Mouse (Mus musculus) lung, postnatal 0 days (tissue): ENCODE measurements around the gene Naa16. TPM values are rescaled to one million over a fixed set of nuclear protein-coding genes. Genes with fewer than 3 reads are reported as not detected.

Experiments used
- ATAC-seq: fragments of 200-750 bp; cut with Nextera tagmentation; 2 replicates; pipeline ENCODE4 v1.8.0; 2017; ENCODE audit warnings: moderate library complexity
- DNase-seq: peaks from one replicate; pipeline ENCODE4 v3.0.0-alpha.2; 2016; ENCODE audit warnings: low spot score
- H3K27ac ChIP-seq: fragments of 300-500 bp; sonication (generic); 2 replicates; pipeline ENCODE4 v1.5.1; 2014; ENCODE audit warnings: antibody characterized with exemption, mild to moderate bottlenecking, low read length, mixed read lengths
- H3K27me3 ChIP-seq: fragments of 300-500 bp; sonication (generic); replicated peaks from 2 replicates; pipeline ENCODE4 v1.6.1; 2014; ENCODE audit warnings: low read length, mixed read lengths; ENCODE audit not compliant: insufficient read depth
- H3K36me3 ChIP-seq: fragments of 300-500 bp; sonication (generic); 2 replicates; pipeline ENCODE4 v1.6.1; 2014; ENCODE audit warnings: low read length, mixed read lengths; ENCODE audit not compliant: insufficient read depth
- H3K4me1 ChIP-seq: fragments of 300-500 bp; sonication (generic); 2 replicates; pipeline ENCODE4 v1.6.1; 2014; ENCODE audit warnings: antibody characterized with exemption, low read depth, low read length, mixed read lengths; ENCODE audit not compliant: insufficient read depth
- H3K4me2 ChIP-seq: fragments of 300-500 bp; sonication (generic); replicated peaks from 2 replicates; pipeline ENCODE4 v1.6.1; 2014; ENCODE audit warnings: low read depth, mild to moderate bottlenecking, low read length, moderate library complexity, mixed read lengths
- H3K4me3 ChIP-seq: fragments of 300-500 bp; sonication (generic); 2 replicates; pipeline ENCODE4 v1.5.1; 2014; ENCODE audit warnings: low read depth, low read length
- H3K9ac ChIP-seq: fragments of 300-500 bp; sonication (generic); replicated peaks from 2 replicates; pipeline ENCODE4 v1.6.1; 2014; ENCODE audit warnings: low read depth, mild to moderate bottlenecking
- H3K9me3 ChIP-seq: fragments of 300-500 bp; sonication (generic); 2 replicates; pipeline ENCODE4 v1.6.1; 2016; ENCODE audit warnings: low read length, mixed read lengths
- CTCF ChIP-seq: IDR thresholded peaks from 2 replicates; pipeline ENCODE4 v1.5.1; 2016; ENCODE audit warnings: antibody characterized with exemption, mild to moderate bottlenecking
- EP300 ChIP-seq: IDR thresholded peaks from 2 replicates; pipeline ENCODE4 v1.6.1; 2016; ENCODE audit warnings: antibody characterized with exemption, mild to moderate bottlenecking, control low read depth
- WGBS: fragments of 180-500 bp; shearing (Covaris S2); extraction: QIAGEN DNeasy Blood & Tissue Kit; methylation state at CpG from one replicate; pipeline ENCODE4 v1.1.7; 2014; 5-methylcytosine and 5-hydroxymethylcytosine counted together
- polyA plus RNA-seq: library from polyadenylated mRNA; unstranded; fragments of >200 nt; fragmentation: Nextera tagmentation; extraction: Ambion mirVana; gene quantifications from 2 replicates; pipeline ENCODE4 v1.2.1, GENCODE M21; 2015

Gene Naa16
- polyA plus RNA-seq, 1 experiment from 2014 or later: 24.0 TPM

GRCm38 (mm10) chr14:79335613-79336012 lies 55.0 kb downstream of the Naa16 start:
- TF ChIP-seq EP300 (no peak), CTCF (no peak)
- Histone ChIP-seq H3K9ac (no peak overlapping the region), H3K9me3 (no peaks in the 10 kb centered on the region), H3K4me1 (no peaks in the 10 kb centered on the region), H3K36me3 (peaks cover 21% of the 10 kb centered on the region), H3K4me2 (no peak overlapping the region), H3K27me3 (no peaks in the 10 kb centered on the region), H3K27ac (no peak overlapping the region), H3K4me3 (no peak overlapping the region)
- no peak for DNase-seq
- 94% methylated on average over 3 of the region's 3 CpGs for WGBS
- no peak for ATAC-seq

GRCm38 (mm10) chr14:79331936-79332335 lies 58.6 kb downstream of the Naa16 start:
- no peak overlapping the region for H3K4me3 ChIP-seq
- no peak overlapping the region for H3K9ac ChIP-seq
- DNase-seq (no peak), ATAC-seq (no peak)
- H3K4me1 ChIP-seq: no peaks in the 10 kb centered on the region
- no peak overlapping the region for H3K4me2 ChIP-seq
- peaks cover 13% of the 10 kb centered on the region for H3K36me3 ChIP-seq
- H3K9me3 ChIP-seq: no peaks in the 10 kb centered on the region
- TF ChIP-seq EP300 (no peak), CTCF (no peak)
- 49% methylated on average over 7 of the region's 7 CpGs for whole genome bisulfite sequencing
- no peak overlapping the region for H3K27ac ChIP-seq
- no peaks in the 10 kb centered on the region for H3K27me3 ChIP-seq

- ATAC-seq: peak; percentile 73
- 52% methylated on average over 15 of the region's 16 CpGs for WGBS
Observed at GRCm38 (mm10) chr14:79330944-79331561, 59.5 kb downstream of the Naa16 start.

DNA sequence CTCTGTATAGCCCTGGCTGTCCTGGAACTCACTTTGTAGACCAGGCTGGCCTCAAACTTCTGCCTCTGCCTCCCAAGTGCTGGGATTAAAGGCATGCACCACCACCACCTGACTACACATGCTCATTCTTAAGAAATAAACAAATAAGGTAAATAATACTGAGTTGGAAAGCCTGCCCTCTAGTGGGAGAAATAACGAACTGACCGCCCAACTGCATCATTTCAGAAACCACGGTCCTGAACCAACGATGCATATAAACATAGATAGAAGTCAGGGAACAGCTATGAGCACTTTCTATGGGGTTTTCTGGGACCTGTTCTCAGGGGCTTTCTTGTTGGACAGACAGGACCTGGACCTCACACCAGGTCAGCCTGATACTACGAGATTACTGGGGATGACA lies 63.5 kb downstream of the Naa16 start:
- Histone ChIP-seq H3K36me3 (no peaks in the 10 kb centered on the region), H3K9ac (no peak overlapping the region), H3K4me3 (no peak overlapping the region), H3K27ac (no peak overlapping the region), H3K4me2 (no peak overlapping the region), H3K4me1 (no peaks in the 10 kb centered on the region), H3K27me3 (no peaks in the 10 kb centered on the region), H3K9me3 (no peaks in the 10 kb centered on the region)
- TF ChIP-seq EP300 (no peak), CTCF (peak; percentile 80)
- ATAC-seq (no peak; the same call in 1 of the 2 replicates), DNase-seq (peak; percentile 42)
- 18% methylated on average over 5 of the region's 5 CpGs for WGBS

More at GRCm38 (mm10) chr14:79330944-79331561, 59.5 kb downstream of the Naa16 start:
- Histone ChIP-seq H3K9ac (no peak overlapping the region), H3K4me3 (no peak overlapping the region; the same call in 1 of the 2 replicates), H3K27ac (no peak overlapping the region), H3K4me1 (no peaks in the 10 kb centered on the region), H3K4me2 (peak overlapping the region; percentile 25), H3K9me3 (no peaks in the 10 kb centered on the region), H3K27me3 (no peaks in the 10 kb centered on the region), H3K36me3 (peaks cover 6% of the 10 kb centered on the region)
- no peak for TF ChIP-seq CTCF
- no peak for TF ChIP-seq EP300
- peak; percentile 35 for DNase-seq

- Histone ChIP-seq H3K27ac (no peak overlapping the region), H3K27me3 (no peaks in the 10 kb centered on the region), H3K9me3 (no peaks in the 10 kb centered on the region), H3K4me1 (no peaks in the 10 kb centered on the region), H3K4me3 (no peak overlapping the region), H3K9ac (no peak overlapping the region), H3K36me3 (no peaks in the 10 kb centered on the region), H3K4me2 (no peak overlapping the region)
- DNase-seq: peak; percentile 49
- ATAC-seq: no peak
- 68% methylated on average over 10 of the region's 10 CpGs for WGBS
- no peak for TF ChIP-seq EP300
- TF ChIP-seq CTCF: no peak
Observed at GRCm38 (mm10) chr14:79324112-79324840, 66.3 kb downstream of the Naa16 start.

- no peak overlapping the region for H3K27ac ChIP-seq
- no peak for TF ChIP-seq CTCF
- no peak for TF ChIP-seq EP300
- no peak overlapping the region for H3K9ac ChIP-seq
- H3K27me3 ChIP-seq: no peaks in the 10 kb centered on the region
- H3K4me2 ChIP-seq: no peak overlapping the region
- no peak overlapping the region for H3K4me3 ChIP-seq
- no peaks in the 10 kb centered on the region for H3K4me1 ChIP-seq
- WGBS: 79% methylated on average over 5 of the region's 5 CpGs
- no peaks in the 10 kb centered on the region for H3K36me3 ChIP-seq
- H3K9me3 ChIP-seq: no peaks in the 10 kb centered on the region
- DNase-seq: no peak
- no peak for ATAC-seq
Observed at GRCm38 (mm10) chr14:79321881-79322280, 68.7 kb downstream of the Naa16 start.
